Mouse (Mus musculus): ENCODE measurements around the gene Nt5c3b. TPM values are rescaled to one million over a fixed set of nuclear protein-coding genes. Genes with fewer than 3 reads are reported as not detected.
A peak's percentile ranks its signal among the peaks of the same experiment; 100 is the strongest.

Nt5c3b gene
- total RNA-seq, 2 experiments from 2014 or later: 7.3 to 8.8 TPM

DNA sequence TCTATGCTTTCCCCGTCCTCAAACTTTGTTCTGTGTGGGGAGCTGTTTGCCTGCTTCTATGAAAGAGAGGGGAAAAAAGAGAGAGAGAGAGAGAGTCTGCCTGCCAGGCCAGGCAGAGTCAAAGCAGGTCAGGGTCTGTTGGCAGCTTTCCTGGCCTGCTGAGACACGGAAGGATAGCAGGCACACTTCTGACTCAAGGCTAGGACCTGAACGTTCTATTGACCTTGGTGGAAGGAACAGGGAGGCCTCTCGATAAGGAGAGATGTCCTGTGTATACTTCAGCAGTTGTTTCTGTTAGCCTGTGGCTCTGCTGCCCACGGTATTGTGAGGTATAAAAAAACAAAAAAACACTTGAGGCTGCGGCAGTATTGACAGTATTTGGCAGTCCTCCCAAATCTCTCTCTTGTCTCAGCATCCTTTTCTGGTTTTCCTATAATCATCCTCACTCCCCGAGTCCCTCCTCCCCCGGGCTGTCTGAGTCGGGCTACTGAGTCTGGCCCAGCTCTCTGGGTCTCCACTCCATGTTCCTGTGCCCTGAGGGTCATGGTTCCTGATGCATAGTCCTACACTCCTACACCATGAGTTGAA lies 12.9 kb downstream of the Nt5c3b start:
- ATAC-seq (ENCODE audit: poor library complexity, severe bottlenecking): no peak

DNA sequence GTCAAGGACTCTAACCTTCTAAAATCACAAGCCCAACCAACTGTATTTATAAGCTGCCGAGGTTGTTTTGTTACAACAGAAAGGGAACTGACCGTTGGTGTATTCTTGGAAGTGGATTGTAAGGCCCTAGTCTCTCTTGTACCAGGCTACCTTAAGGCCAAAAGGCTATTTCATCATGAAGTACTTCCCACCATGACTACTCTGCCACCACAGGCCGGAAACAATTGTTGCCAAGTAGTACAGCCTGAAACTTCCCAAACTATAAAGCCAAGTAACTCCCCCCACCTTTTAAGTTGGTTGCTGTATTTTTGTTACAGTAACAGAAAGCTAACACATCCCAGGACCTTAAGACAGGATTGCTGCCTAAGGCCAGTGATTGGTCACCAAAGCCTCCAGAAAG lies 14.8 kb downstream of the Nt5c3b start:
- ATAC-seq (ENCODE audit: poor library complexity, severe bottlenecking): peak; percentile 50

DNA sequence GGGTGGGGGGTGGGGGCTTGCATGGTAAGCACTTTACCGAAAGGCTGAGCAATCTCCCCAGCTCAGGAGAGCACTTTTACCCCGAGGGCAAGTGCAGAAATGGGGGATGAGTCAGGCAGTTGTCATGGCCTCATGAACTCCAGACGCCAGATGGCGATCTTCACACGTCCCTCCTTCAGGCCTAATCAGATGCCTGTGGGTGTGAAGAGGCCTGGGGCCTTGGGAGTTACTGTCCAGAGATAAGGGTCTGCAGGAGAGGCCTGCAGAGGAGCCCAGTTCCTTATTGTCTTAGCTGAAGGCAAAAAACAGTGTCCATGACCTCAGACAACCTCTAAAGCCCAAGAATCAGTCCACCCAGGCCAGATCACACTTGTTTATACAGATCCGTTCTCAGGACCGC lies 15.8 kb downstream of the Nt5c3b start:
- peak; percentile 71 for ATAC-seq (ENCODE audit: poor library complexity, severe bottlenecking)

DNA sequence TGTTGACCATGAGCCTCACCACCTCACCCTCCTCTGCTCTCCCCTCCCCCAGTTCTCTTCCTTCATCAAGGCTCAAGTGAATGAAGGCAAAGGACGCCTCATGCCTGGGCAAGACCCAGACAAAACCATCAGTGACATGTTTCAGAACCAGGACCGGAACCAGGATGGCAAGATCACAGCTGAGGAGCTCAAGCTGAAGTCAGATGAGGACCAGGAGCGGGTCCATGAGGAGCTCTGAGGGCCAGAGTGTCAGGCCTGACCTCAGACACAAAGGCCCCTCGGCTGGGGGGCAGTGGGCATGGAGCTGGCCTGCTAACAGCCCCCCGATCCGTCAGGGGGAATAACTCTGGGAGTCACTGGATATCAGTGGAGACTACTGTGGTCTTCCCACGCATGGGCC lies 17.8 kb downstream of the Nt5c3b start:
- ATAC-seq (ENCODE audit: poor library complexity, severe bottlenecking): no peak

DNA sequence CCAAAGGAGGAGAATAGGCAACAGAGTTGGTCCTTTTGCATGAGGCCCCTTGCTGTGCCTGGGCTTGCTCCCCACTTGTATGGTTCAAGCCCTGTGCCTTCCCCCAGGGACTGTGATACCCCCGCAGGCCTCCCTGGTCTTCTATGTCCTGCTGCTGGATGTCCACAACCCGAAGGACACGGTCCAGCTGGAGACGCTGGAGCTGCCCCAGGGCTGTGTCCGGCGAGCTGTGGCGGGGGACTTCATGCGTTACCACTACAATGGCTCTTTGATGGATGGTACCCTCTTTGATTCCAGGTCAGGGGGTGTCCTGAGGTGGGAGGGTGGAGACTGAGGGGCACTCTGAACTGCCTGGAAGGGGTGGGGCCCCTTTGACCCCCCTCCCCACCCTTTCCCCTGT lies 20.1 kb downstream of the Nt5c3b start:
- ATAC-seq (ENCODE audit: poor library complexity, severe bottlenecking): no peak

DNA sequence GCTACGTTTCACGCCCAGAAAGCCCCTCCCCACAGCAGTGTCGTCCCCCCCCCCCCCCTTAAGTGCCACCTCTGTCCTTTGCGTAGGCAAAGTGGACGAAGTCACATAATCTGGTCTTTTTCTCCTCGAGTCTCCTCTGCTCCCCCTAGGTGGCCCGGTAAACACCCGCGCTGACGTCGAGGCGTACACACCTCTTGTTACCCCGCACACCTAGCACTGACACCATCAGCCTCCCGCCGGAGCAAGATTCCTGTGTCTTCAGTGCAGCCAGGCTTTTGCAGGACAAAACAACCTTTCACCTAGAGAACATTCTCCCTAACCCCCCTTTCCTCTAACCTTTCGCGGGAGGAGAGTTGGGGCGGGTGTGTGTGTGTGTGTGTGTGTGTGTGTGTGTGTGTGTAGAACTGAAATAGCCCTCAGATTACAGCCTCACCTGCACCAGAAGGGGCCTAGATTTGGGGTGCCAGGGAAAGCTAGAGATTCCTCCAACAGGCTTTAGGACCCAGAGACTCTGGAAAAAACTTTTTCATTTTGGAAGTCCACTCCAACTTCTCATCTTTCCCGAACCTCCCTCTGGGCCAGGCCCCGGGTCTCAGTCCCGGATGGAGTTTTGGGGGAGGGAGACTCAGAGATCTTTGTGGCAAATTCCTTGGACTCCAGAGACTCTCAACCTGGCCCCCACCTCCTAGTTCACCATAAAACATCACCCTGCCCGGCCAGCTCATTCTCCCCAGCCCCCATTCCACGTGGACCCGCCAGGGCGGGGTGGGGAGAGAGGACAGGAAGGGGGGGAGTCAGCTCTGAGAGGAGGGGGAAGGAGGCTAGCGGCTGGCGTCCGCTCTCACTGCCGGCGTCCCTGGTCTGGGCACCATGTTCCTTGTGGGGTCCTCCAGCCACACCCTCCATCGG lies 26.4 kb downstream of the Nt5c3b start, which contains the start of gene Fkbp10:
Fkbp10 (plus strand) TSS at position 784 of the 909 bp plus-strand sequence.
- no peak for ATAC-seq (ENCODE audit: poor library complexity, severe bottlenecking)

DNA sequence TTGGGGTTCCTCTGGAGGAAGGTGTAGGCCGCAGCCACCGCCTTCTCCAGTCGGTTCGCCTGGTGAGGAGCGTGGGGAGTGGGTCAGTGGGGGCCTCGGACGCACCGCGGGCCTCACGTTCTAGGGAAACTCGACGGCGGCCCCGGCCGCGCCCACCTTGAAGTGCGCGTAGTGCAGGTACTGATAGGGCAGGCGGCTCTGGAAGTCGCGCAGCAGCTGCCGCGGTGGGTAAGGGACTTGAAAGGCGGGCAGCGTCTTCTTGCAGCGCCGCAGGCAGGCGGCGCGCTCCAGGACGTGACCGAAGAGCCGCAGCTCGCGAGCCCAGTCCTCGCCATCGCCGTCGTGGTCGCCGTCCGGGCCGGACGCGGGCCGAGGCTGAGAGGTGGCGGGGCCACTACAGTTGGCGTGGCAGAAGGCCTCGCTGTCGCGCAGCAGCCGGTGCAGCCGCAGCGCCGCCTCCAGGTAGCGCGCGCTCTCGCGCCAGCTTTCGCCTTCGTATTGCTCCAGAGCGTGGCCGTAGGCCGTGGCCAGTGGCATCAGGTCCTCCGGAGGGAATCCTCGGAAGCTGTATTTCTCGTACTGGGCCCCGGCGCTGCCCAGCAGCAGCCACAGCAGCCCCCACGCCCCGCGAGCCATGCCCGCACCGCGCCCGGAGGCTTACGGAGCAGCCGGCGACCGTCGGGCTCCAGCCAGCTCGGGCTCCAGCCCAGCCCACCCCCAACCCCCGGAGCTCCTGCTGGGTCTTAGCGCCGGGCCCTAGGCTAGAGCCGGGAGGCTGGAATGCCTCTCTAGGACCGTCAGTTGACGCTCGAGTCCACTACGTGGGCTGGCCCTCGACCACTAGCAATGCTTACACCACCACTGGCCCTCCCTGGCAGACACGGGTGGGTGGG lies 27.3 kb downstream of the Nt5c3b start, which contains the start of gene P3h4:
P3h4 (minus strand) TSS at position 816 of the 893 bp plus-strand sequence.
- ATAC-seq (ENCODE audit: poor library complexity, severe bottlenecking): peak; percentile 72

DNA sequence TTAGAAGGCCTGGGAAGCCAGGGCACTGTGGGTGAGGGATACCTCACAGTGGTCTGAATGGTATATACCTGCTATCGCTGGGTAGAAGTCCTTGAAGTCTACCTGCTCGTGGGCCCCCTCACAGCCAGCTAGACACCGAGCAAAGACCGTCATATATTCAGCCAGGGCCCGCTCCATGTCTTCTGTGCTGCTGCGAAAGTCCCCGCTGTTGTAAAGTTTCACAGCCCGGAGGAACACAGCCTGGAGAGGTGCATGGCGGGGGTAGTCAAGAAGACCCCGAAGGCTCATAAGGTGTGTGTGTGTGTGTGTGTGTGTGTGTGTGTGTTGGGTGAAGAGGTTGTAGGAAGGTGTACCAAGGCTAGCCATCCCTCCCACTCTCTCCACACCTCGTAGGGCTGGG lies 28.1 kb downstream of the Nt5c3b start:
- ATAC-seq (ENCODE audit: poor library complexity, severe bottlenecking): no peak

DNA sequence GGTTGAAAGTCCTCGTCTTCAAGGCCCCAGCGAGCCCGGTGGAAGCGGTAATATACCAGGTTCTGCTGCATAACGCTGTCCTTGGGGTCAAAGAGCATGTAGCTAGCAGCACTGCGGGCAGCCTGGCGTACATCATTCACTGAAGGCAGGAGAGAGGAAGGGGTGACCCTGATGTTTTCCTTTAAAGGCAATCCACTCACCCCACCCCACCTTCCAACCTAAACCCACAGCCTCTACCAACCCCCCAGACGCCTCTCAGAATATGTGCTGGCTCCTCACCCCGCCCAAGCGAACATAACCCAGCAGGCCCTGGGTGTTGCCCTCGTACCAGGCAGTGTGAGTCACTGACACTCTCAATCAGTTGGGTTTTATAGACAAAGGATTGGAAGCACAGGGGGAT lies 29.9 kb downstream of the Nt5c3b start:
- no peak for ATAC-seq (ENCODE audit: poor library complexity, severe bottlenecking)

DNA sequence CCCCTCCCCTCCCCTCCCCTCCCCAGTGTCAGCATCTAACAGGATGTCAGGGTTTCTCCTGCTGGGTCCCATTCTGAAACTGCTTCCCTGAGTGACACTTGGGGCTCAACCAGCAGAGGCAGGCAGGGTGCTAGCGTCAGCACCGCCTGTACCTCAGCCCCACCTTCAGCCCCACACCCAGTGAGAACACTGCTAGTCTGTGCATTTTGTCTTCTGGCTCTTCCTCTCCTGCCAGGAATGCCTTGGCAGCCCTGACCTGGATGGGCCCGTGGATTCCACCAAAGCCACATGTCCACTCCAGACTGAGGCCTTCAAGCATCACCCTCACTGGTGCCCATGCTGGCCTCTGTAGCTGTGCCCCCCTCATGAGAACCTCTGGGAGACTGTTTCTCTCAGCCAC lies 31.9 kb downstream of the Nt5c3b start:
- no peak for ATAC-seq (ENCODE audit: poor library complexity, severe bottlenecking)

DNA sequence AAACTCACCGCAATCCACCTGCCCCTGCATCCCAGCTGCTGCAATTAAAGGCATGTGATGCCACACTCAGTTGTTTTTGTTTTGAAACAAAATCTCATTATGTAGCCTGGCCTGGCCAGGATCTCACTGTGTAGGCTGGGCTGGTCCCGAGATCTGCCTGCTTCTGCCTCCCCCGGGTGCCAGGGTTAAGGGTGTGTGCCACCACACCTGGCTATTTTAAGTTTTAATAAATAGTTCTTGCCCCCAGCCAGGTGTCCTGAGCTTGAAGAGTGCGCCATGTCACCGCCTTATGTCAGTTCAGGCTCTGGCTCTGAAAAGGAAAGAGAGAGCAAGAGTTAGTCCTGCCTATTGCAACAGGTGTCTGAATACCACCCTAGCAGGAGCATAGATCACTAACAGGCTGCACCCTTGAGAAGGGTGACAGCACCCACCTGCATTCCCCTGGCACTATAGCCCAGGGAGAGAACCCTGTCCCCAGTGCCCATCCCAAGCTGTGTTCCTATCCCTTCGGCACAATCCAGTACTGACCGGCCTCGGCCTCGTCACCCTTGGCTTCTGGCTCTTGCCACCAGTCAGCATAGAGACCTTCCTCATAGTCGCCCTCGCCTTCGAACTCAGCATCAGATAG lies 32.7 kb downstream of the Nt5c3b start:
- ATAC-seq (ENCODE audit: poor library complexity, severe bottlenecking): no peak

DNA sequence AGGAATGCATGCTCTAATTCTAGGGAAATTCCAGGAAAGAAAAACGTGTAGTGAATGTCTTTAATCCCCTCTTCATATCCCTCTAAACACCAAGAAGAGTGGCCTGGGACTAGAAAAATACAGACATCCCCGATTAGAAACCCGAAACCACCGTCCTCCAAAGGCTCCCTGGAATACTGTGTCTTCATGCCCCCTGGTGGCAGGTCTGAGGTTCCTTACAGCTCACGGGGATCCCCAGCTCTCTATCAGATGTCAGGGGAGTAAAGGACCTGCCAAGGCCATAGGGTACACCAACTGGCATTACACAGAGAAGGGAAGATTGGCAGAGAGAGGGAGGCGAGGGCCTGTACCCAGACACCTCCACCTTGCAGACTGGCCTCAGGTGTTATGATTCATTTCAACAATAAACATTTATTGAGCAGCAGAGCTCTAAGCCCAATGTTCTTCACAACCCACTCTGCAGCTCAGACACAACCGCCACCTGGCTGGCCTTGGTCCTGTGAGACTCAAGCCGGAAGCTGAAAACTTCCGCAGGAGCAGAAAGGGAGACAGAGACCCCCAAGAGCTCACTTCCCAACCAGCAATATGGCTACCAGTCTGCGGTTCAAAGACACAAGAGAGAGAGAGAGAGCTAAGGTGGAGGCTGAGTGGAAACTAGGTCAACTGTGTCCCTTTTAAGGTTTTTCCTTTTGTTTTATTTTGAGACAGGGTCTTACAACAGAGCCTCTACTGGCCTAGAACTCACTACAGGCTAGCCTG lies 33.4 kb downstream of the Nt5c3b start:
- ATAC-seq (ENCODE audit: poor library complexity, severe bottlenecking): peak; percentile 49

DNA sequence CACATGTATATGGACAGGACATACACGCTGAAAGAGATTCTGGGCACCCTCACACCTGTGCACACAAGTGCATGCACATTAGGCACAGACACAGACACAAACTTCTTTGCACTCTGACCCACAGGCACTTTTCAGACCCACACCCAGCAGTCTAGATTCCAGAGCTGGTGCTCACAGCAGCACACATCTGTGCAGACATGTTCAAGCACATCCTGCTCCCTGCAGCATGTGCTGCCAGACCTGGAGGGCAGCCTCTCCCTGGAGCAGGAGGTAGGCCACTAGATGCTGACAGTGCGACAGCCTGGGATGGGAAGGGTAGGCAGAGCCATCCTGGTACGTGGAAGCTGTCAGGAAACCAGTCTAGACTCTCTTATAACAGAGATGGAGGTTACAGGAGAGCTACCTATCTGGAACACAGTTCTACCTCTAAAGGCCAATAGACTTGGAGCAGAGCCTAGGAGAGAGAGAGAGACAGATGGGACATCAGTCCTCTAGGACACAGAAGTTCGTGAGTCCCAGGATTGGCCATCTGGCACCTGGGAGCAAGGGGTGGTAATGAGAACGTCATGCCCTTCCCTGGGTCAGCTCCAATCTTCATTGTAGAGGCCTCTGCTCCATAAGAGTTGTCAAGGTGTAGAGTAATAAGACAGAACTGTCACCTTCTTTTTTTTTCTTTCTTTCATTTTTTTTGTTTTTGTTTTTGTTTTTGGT lies 34.5 kb downstream of the Nt5c3b start:
- ATAC-seq (ENCODE audit: poor library complexity, severe bottlenecking): no peak

DNA sequence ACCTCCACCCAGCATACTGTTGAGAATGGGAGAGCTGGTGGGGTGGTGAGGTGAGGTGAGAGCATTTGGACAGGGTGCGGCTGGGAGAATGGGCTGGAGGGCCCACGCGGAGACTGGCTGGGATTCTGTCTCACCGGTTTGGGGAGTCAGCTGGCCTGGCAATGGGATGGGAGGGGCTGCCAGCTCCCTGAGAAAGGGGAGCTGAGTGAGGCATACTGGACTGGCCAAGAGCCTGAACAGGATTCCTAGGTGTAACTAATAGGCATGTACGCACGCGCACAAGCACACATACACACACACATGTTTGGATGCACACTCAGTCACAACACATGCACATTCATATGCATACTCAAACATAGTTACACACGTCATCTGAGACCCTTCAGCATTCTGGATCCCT lies 35.3 kb downstream of the Nt5c3b start:
- ATAC-seq (ENCODE audit: poor library complexity, severe bottlenecking): no peak

DNA sequence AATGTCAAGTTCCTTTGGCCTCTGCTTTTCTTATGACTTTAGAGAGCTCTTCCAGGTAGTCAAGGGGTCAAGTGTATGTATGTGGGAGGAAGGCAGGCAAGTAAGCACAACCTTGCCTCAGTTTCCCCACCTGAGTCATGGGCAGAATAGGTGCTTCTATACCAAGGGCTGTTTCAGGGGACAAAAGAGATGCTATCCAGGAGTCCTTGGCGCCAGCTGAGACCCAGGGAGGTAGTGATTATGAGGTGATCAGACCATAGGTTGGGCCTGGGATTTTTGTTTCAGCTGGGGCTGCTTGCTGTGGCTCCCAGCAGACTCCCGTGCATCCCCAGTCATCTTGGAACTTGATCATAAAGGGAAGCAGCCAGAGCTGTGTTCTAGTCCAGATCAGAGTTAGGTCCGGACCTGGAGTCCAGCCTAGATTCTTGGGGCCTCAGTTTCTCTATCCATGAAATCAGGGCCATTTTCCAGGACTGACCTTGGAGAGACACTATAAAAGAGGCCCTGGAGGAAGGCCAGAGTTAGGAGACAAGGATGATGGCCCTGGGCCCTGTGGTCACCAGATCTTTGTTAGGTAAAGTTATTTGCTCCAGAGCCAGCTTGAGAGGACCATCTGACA lies 37.0 kb downstream of the Nt5c3b start:
- ATAC-seq (ENCODE audit: poor library complexity, severe bottlenecking): no peak

DNA sequence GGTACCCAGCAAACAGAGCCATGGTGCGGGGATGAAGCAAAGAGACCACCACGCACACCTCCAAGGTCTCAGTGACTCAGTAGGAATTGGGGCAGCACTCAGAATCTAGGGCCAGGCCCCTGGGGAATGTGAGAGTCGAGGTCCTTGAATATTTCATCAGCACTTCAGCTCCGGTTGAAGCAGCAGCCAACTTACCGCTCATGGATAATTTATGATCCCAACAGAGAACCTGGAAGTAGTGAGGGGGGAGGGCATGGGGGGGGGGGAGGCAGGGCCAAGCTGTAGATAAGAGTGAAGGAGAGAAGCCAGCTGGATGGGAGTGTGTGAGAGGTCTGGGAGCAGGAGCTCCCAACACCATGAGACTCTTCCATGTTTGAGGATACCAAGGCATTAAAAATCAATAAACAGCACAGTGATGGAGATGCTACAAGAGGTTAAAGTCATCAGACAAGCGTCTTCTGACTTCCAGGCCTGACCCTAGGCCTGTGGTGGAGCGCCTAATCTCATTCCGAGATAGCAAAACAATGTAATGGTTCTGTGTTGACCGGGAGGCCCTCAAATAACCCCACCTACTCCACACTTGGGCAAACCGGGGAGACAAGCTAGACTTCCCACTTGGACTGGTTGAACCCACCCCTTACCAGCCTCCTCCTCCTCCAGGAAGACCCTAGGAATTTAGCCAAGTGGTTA lies 38.0 kb downstream of the Nt5c3b start:
- ATAC-seq (ENCODE audit: poor library complexity, severe bottlenecking): no peak

DNA sequence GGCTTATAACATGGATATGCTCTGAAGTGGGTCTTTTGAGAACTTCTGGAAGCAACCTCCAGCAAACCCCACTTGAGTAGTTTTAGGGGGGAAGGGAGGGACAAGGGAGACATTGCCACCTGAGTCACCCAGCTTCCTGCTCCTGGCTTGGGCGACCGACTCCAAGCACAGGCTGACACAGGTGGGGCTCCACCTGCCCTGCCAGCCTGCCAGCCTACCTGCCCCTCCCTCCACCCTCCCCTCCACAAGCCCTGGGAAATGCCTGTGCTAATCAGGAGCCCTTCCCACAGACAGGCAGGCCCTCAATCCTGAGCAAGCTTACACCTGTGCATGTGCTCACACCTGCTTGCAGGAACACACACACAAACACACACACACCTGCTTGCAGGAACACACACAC lies 38.9 kb downstream of the Nt5c3b start:
- no peak for ATAC-seq (ENCODE audit: poor library complexity, severe bottlenecking)

DNA sequence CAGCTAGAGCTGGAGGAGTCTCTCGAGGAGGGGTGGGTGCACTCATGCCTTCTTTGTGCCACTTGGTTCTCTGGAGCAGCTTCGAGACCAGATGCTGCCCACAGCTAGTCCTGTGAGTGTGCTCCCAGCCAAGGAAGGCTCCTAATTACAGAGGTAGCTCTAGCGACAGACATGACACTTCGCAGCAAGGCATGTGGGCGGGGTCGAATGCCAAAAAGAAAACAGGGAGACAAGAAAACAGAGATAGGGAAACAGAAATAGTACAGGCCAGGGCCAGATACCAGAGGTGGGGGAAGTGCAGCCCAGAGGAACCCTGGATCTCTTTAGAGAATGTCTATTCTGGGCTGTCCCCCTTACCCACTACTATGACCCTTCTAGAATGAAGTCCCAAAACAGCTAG lies 39.4 kb downstream of the Nt5c3b start:
- ATAC-seq (ENCODE audit: poor library complexity, severe bottlenecking): no peak
